Mouse (Mus musculus): Measurements from ENCODE around the gene Dusp3.
"Not testable (repeated sequence)": the region's sequence is repeated elsewhere in the genome, so short reads cannot be mapped to it uniquely, and the experiment has no call there.

Dusp3 gene

DNA sequence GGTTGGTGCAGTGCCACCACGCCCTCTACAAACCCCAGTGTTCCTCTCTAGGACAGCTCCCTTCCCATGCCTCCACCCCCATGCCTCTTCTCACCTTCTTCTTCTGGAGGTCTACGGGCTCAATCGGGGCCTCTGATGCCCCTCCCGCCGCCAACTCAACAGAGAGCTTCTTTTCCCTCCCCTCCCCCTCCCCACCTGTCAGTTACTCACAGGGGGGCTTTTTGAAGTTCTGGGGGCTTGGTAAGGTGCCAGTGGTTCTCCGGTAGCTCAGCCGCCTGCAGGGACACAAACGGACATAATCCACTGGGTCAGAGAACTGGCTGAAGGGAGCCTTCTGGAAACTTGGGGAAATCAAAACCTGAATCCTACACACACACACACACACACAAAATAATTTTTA lies 24.7 kb upstream of the Dusp3 start:
- DNase-seq (ENCODE audit: low spot score in 2 of 2) = no peak

DNA sequence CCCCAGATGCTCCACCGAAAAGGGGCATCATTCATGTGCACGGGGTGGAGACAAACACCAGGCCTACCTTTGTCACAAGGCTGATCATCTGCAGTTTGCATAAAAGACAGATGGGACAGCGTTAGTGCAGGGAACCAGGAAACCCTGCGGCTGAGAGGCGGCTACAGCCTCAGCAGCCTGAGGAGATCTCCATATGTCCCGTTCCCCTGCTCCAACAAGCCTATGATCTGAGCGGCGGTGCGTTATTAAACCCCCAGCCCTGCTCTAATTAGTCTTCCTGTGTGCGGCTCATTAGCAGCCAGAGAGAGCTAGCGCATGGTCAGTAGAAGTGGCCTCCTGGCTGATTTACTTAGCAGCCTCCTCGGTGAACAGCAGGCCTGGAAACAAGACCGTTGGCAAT lies 23.3 kb upstream of the Dusp3 start:
- no peak for DNase-seq (ENCODE audit: low spot score in 2 of 2)

DNA sequence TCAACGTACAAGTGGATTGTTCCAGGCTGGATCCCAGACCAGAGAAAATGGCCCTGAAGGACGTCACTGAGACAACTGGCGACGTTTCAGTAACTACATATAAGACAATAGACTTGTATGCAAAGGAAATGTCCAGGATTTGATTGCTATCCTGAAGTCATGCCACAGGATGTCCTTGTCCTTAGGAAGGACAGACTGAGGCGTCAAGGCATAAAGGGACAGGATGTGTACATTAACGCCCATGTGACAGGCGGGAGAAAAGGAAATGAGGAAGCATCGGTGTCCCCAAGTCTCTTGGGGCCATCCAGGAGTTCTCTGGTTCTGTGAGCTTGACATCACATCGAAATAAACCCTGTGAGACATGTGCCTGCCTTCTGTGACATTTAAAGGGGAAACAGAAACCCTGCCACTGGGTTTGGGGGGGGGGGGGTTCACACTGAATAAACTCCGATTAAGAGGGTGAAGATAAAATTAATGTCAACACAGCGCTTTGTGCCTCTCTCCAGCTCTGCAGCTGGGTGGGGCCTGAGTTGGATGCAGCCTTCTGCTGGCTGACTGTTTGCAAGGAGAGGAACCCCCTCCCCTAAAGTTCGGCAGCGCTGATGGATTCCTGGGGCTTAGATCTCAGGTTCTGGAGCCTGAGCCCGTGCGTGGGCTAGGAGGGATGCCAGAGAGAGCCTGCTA lies 22.3 kb upstream of the Dusp3 start:
- DNase-seq (ENCODE audit: low spot score in 2 of 2) = no peak

DNA sequence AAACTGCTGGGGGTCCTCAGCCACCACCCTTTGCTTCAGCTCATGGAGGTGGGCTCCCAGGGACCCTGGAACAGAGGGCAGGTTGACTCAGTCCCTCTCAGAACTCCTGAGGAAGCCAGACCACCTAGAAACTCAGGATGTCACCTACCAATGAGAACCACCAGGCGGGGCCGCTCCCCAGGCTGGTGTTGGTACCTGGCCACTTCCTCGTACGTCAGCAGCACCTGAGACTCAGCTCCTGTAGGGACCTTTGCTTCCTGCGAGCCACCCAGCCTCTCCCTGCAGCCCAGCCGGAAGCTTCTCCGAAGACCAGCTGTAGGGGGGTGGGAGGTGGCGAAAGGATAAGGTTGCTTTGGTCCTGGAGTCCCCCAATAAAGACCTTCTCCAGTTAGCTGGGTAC lies 21.6 kb upstream of the Dusp3 start:
- DNase-seq (ENCODE audit: low spot score in 2 of 2) = no peak

DNA sequence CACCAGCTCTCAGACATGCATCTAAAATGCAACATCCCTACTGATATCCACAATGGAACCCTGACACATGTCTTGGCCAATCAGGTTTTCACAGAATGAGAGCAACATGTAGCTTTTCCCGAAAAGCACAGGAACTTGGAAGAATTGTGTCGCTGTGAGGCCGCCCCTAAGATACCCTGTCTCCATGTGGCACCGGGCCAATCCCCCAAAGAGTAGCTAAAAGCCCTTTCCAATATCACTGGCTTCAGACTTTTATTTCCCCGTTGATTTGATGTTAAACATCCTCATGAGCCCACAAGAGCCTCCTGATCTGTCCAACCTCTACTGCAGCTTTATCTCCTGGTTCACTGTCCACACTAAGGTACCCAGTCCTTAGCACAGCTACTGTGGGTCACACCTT lies 19.9 kb upstream of the Dusp3 start:
- DNase-seq (ENCODE audit: low spot score in 2 of 2) = no peak

DNA sequence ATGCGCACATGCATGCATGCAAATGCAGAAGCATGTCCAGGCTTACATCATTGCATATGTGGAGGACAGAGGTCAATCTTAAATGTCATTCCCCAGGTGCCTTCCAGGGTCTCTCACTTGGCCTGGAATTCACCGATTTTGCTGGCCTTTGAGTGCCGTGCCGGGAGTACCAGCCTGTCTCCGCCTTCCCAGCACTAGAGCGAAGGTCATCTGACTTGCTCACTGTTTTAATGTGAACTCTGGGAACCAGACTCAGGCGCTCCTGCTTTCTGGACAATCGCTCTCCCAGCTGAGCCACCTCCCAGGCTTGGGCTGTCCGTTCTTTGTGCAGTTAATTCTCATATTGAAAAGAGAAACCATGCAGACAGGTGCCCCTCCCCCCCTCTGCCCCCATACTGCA lies 19.5 kb upstream of the Dusp3 start:
- no peak for DNase-seq (ENCODE audit: low spot score in 2 of 2)

DNA sequence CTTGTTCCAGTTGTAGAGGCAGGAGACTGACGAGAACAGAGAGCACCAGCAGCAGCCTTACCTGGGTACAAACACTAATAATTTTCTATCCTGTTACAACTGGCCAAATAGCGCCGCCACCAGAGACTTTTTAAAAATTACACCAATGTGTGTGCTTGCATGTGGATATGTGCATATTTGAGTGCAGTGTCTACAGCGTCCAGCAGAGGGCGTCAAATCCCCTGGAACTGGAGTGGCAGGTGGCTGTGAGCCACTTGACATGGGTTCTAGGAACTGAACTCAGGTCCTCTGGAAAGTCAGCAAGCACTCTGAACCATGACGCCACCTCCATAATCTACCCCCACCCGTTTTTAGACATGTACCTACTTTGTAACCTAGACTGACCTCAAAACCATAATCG lies 17.4 kb upstream of the Dusp3 start:
- DNase-seq (ENCODE audit: low spot score in 2 of 2) = no peak

DNA sequence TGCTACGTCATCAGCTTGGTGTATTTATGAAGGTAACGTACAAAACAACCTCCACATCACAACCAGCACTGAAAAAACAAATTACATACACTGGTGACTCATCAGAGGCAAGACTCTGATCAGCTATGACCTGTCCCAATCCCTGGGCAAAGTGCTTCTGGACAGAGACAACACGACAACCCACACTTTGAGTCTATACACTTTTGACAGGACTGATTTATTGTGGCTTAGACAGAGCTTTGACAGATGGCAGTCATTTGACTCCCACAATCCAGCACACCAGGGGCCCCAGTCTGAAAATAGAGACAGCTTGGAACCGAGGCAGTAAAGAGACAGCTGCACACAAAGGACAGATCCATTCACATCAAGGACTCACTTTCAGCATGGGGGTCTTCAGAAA lies 12.7 kb upstream of the Dusp3 start:
- DNase-seq (ENCODE audit: low spot score in 2 of 2) = no peak

DNA sequence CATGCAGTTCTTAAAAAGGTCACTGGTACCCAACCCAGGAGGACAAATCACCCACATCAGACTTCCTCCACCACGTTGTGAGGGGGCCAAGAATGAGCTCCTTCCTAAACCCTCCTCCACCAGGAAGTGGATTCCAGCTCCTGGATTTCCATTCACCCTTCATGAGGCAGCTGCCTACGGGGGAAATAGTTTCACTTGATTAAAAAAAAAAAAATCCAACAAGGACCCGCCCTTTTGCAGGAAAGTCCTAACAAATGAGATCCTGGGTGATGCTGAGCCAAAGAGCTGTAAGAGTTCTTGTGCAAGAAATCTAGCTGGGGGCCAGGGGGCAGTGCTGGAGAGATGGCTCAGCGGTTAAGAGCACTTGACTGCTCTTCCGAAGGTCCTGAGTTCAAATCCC lies 11.4 kb upstream of the Dusp3 start:
- DNase-seq (ENCODE audit: low spot score in 2 of 2) = no peak

DNA sequence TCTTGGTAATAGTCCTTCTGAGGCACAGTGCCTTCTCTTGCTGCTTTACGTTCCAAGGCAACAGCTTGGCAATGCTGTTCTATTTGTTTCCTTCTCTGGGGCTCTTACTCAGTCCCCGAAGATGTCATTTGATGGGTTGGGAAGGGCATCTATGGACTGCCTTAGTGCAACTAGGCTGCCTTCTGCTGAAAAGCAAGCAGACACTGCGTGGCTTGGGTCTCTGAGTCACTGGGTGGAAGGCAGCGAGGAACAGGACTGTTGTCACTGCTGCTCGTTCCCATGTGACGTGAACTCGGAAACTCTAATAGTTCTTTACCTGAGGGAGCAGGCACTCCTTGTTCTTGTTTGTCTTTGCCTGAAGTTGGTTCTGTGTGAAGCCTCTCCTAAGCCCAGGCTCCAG lies 9.1 kb upstream of the Dusp3 start:
- no peak for DNase-seq (ENCODE audit: low spot score in 2 of 2)

DNA sequence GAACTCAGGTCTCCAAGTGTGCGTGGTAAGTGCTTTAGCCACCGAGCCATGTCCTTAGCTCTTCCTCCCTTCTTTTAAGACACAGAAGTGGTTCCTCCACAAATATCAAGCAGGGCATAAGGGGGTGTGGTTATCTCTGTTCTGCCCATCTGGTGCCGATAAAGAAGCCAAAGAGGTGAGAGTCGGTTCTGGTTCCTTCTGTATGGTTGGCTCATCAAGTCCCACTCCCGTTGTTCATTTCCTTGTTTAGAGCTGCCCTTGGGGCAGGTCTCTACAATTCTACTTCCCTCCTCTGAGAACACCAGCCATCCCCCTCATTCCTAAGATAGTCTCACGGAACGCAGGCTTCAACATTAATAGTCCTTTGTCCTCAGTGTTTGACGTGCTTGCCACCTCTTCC lies 7.3 kb upstream of the Dusp3 start:
- no peak for DNase-seq (ENCODE audit: low spot score in 2 of 2)

DNA sequence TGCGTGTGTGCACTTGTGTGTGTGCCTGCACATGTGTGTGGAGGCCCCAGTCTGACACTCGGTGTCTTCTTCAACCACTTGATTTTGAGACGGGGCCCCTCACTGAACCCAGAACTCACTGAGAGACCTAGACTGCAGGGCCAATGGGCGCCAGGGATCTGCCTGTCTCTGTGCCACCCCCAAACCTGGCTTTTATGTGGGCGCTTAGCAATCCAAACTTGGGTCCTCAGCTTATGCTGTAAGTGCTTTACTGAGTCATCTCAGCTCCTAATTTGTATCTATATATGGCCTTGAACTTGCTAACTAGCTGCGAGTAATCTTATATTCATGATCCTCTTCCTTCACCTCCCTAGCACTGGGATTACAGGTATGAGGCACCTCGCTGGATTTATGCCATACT lies 5.6 kb upstream of the Dusp3 start:
- DNase-seq (ENCODE audit: low spot score in 2 of 2) = no peak

DNA sequence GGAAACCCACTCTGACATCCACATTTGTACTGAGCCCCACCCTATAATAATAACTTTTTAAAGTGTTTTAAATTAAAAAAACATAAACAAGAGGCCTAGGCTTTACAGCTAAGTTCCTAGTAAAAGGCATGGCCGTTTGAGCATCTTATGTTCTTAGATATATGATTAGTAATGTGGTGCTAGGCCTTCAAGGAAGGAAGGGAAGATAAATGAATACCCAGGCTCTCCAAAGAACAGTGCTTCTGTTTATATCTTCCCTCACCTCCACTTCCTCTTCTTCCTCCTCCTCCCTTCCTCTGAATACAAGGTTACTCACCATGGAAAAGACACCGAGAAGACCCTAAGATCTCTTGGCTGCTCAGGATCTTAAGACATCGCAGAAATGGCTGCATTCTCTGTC lies 5.0 kb upstream of the Dusp3 start:
- no peak for DNase-seq (ENCODE audit: low spot score in 2 of 2)

DNA sequence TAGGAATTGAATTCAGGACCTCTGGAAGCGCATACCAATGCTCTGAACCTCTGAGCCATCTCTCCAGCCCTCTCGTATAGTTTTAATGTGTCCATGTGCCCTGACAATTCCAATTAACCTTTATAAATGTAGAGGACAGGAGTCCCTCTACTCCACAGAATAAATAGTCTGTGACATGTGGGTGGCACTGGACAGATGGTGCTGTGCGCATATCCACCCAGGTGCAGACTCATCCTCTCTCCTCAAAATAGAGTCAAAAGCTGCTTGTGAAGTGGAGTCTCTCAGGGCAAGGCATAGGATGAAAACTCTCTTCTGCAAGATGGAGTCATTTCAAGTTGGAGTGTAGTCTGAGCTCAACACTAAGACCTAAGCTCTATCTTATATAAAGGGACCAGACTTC lies 3.4 kb upstream of the Dusp3 start:
- no peak for DNase-seq (ENCODE audit: low spot score in 2 of 2)

DNA sequence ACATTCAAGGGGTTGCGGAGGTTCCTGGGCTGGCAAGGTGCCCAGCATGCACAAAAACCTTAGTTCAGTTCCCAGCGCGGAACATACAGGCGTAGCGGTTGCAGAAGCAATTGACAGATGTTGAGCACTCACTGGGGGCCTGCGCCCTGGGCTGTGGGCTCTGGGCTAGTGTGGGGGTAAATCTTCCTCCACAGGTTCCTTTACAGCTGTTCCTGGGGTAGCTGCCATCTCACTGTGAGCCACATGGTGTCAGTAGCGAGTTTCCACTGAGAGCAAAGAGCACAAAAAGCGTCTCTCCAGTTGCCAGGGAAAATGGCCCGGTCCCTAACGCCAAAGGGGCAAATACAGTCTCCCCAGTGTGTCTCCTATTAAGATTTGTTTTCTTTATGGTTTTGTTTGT lies 823 bp downstream of the Dusp3 start:
- peak; percentile 73 to 81 for DNase-seq (ENCODE audit: low spot score in 2 of 2)

DNA sequence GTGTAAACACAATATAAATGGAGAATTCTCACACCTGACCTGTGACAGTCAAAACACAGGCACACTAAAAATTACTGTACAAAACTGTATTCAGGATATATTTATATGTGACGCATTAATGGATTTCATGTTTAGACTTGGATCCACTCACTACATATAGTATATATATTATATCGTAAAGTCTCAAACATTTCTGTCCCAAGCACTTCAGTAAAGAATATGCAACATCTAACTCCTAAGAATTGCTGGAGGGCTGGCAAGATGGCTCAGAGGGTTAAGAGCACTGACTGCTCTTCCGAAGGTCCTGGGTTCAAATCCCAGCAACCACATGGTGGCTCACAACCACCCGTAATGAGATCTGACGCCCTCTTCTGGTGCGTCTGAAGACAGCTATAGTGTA lies 1.4 kb downstream of the Dusp3 start:
- not testable (repeated sequence) for DNase-seq (ENCODE audit: low spot score in 2 of 2)

DNA sequence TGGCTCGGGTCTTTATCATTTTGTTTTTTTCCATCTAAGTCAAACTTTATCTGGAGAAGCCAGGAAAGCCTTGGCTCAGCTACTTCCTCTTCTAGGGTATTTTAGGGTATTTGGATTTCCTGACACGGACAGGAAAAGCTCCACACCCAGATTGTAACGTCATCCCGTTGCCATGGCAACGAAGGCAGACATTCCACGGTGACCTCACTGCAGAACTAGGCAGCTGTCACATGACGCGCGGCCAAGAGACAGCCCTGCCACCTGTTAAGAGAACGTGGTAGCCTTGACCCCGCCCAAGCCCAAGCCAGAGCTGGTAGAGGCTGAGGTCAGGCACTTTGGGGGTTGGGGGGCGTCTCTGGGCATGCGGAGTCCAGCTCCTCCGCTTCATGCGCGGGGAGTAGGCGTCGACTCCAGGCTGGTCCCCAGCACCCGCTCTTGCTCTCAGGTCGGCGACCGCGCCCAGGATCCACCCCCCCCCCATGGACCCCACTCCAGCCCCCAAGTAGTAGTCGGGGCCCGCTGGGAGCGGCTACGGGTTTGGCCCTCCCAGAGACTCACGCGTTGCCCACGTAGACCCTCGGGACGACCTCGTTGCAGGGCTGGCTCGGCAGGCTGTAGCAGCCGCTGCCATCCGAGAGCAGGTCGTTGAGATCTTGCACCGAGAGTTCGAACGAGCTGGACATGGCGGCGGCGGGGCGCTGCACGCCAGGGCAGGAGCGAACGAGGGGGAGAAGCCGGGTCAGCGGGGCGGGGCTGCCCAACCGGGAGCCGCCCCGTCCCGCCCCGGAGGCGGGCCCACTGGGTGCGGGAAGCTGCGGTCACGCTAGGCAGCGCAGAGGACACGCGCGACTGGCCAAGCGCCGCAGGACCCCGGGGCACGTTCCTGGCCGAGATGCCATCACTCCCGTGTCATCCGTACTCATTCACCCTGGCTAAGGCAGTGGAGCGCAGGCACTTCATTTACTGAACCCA lies 2.5 kb downstream of the Dusp3 start, which contains the start of gene Cfap97d1:
TSS of gene Cfap97d1 (plus strand) at position 226 of the 972 bp plus-strand sequence.
- DNase-seq (ENCODE audit: low spot score in 2 of 2) = peak; percentile 92 to 94

DNA sequence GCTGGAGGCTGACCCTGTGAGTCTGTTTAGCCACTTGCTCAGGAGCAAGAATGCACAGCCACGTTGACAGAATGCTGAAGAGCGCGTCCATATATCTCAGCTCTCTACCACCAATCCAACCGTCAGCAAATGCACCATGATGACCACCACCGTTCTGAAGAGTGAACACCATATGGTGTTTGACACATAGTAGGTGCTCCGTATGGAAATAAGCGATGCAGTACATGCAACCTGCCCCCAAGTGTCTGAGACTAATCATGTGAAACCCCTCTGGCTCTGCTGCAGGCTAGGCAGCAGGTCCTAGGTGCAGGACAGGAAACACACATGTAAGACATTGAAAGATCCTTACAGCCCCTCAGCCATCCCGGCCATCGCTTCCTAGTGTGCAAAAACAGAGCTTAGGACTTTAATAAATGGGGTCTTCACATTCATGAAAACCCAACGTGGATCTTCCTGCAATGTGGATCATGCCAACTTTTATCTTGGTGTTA lies 3.3 kb downstream of the Dusp3 start:
- DNase-seq (ENCODE audit: low spot score in 2 of 2) = no peak

DNA sequence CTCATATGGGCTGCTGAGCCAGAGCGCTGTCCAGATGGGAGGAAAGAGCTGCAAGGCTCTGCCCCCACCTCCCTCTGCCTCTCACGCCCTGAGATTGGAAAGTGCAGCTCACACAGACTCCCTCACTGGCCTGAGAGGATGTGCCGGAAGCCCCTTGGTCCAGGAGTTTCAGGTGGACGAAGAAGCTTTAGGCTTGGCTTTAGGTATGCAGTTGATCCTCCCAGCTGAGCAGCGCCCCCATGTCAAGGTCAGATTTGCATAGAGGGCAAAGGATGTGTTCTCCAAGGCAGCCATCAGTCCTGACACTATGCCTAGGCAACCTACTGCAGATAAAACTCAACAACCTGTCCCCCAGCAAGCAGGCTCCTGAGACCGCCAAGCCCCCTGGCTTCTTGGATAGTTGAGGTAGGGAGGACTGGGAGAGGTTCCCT lies 3.8 kb downstream of the Dusp3 start:
- no peak for DNase-seq (ENCODE audit: low spot score in 2 of 2)

DNA sequence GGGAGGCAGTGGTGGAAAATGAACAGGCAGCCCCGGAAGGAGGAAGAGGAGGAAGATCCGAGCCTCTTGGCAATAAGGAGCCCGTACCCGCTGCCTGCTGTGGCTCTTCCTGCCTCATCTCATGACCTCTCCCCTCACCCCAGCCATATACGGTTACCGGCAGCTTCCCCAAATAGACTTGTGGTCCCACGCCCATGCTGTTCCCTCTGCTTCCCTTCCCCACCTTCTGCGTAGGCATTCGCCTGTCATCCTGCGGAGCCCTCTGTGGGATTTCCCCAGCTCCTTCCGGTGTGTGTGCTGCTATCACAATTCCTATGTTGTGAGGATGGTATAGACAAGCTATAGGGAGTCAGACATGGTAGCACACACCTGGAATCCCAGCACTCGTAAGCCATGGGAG lies 5.0 kb downstream of the Dusp3 start:
- no peak for DNase-seq (ENCODE audit: low spot score in 2 of 2)

DNA sequence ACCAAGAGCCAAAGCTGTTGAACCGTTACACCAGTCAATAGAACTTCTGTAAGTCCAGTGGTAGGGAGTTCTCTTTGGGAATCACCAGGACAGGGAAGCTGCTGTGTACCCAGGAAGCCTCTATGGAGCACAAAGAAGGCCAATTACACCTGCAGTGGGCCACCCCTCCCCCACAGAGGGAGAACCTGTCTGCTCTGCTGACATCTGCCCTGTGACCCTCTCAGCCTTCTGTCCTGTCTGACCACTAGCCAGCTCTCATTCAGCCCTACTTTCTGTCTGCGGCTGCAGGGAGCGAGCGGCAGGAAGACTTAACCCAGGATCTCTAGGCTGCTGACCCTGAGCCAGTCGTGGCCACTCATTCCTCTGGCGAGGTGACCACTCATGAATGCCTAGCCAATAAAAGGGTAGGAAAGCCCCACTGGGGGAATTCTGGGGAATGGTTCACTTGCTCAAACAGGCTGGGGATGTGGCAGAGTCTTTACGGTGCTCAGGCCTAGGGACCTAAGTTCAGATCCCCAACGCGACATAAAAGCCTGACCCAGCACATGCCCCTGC lies 6.1 kb downstream of the Dusp3 start:
- no peak for DNase-seq (ENCODE audit: low spot score in 2 of 2)

DNA sequence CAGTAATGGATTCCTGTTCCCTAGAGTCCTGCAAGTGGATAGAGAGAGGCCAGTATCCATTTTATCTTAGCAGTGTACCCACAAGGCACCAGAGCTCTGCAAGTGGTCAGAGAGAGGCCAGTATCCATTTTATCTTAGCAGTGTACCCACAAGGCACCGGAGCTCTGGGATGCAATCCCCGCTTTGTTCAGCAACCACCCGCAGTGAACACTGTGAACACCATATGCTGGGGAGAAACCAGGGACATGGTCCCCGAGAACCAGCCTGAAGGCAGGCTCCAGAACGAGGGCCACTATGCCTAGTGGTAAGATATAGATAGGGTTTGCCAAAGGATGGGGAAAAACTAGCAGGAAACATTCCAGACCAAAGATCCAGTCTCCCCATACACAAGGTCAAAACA lies 7.7 kb downstream of the Dusp3 start:
- no peak for DNase-seq (ENCODE audit: low spot score in 2 of 2)

DNA sequence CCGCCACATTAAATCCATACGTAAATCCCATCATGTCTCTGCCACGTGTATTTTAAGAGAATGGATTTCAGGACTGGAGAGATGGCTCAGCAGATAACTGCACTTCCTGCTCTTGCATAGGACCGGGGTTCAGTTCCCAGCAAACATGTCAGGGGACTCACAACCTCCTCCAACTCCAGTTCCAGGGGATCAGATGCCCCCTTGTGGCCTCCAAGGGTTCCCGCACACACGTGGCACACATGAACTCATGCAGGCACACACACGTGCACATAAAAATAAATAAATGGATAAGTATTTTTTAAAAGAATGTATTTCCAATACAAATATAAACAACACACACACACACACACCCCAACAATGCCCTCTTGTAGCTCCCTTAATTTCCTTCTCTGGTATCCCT lies 9.9 kb downstream of the Dusp3 start:
- no peak for DNase-seq (ENCODE audit: low spot score in 2 of 2)

Measured in frontal cortex, postnatal 10 days (tissue).